Mouse (Mus musculus): ENCODE results near the gene Sfmbt2. TPM values are rescaled to one million over a fixed set of nuclear protein-coding genes. Genes with fewer than 3 reads are reported as not detected.

Gene Sfmbt2
- polyA plus RNA-seq, 1 experiment from 2014 or later: 1.3 TPM

GRCm38 (mm10) chr2:10351125-10351524 lies 19.2 kb upstream of the Sfmbt2 start:
- 48% methylated on average over 1 of the region's 1 CpGs for WGBS
- Histone ChIP-seq H3K4me3 (replicated peaks) (no peak overlapping the region), H3K9ac (no peak overlapping the region), H3K4me2 (replicated peaks) (no peak overlapping the region), H3K27me3 (replicated peaks) (no peaks in the 10 kb centered on the region), H3K4me1 (replicated peaks) (no peaks in the 10 kb centered on the region), H3K36me3 (no peaks in the 10 kb centered on the region), H3K27ac (no peak overlapping the region), H3K9me3 (no peaks in the 10 kb centered on the region)
- ATAC-seq: no peak

- Histone ChIP-seq H3K36me3 (no peaks in the 10 kb centered on the region), H3K27ac (no peak overlapping the region), H3K4me3 (replicated peaks) (no peak overlapping the region), H3K4me2 (replicated peaks) (no peak overlapping the region), H3K4me1 (replicated peaks) (no peaks in the 10 kb centered on the region), H3K27me3 (replicated peaks) (no peaks in the 10 kb centered on the region), H3K9ac (no peak overlapping the region), H3K9me3 (no peaks in the 10 kb centered on the region)
- ATAC-seq: no peak
- WGBS: 70% methylated on average over 3 of the region's 3 CpGs
Observed at GRCm38 (mm10) chr2:10352887-10353286, 17.4 kb upstream of the Sfmbt2 start.

- H3K27me3 ChIP-seq (replicated peaks): no peaks in the 10 kb centered on the region
- no peaks in the 10 kb centered on the region for H3K9me3 ChIP-seq
- H3K9ac ChIP-seq: no peak overlapping the region
- WGBS: 63% methylated on average over 4 of the region's 4 CpGs
- no peak overlapping the region for H3K27ac ChIP-seq
- H3K4me2 ChIP-seq (replicated peaks): no peak overlapping the region
- H3K4me3 ChIP-seq (replicated peaks): no peak overlapping the region
- H3K36me3 ChIP-seq: no peaks in the 10 kb centered on the region
- no peak for ATAC-seq
- no peaks in the 10 kb centered on the region for H3K4me1 ChIP-seq (replicated peaks)
Observed at GRCm38 (mm10) chr2:10353889-10354288, 16.4 kb upstream of the Sfmbt2 start.

GRCm38 (mm10) chr2:10359861-10360260 lies 10.4 kb upstream of the Sfmbt2 start:
- Histone ChIP-seq H3K36me3 (no peaks in the 10 kb centered on the region), H3K4me1 (replicated peaks) (no peaks in the 10 kb centered on the region), H3K9me3 (no peaks in the 10 kb centered on the region), H3K27me3 (replicated peaks) (no peaks in the 10 kb centered on the region), H3K4me3 (replicated peaks) (no peak overlapping the region), H3K9ac (no peak overlapping the region), H3K27ac (no peak overlapping the region), H3K4me2 (replicated peaks) (no peak overlapping the region)
- no peak for ATAC-seq
- 81% methylated on average over 2 of the region's 2 CpGs for WGBS

- H3K36me3 ChIP-seq: no peaks in the 10 kb centered on the region
- H3K9me3 ChIP-seq: no peaks in the 10 kb centered on the region
- WGBS: 96% methylated on average over 6 of the region's 6 CpGs
- peaks cover 16% of the 10 kb centered on the region for H3K27me3 ChIP-seq (replicated peaks)
- no peak overlapping the region for H3K27ac ChIP-seq
- no peak overlapping the region for H3K4me3 ChIP-seq (replicated peaks)
- no peak overlapping the region for H3K4me2 ChIP-seq (replicated peaks)
- ATAC-seq: no peak
- H3K4me1 ChIP-seq (replicated peaks): peaks cover 1% of the 10 kb centered on the region; the same call in 1 of the 2 replicates
- H3K9ac ChIP-seq: no peak overlapping the region
Observed at GRCm38 (mm10) chr2:10365081-10365480, 5.2 kb upstream of the Sfmbt2 start.

GRCm38 (mm10) chr2:10366284-10366683 lies 4.0 kb upstream of the Sfmbt2 start:
- Histone ChIP-seq H3K4me3 (replicated peaks) (no peak overlapping the region), H3K9ac (no peak overlapping the region), H3K27me3 (replicated peaks) (peaks cover 27% of the 10 kb centered on the region), H3K4me2 (replicated peaks) (no peak overlapping the region), H3K4me1 (replicated peaks) (peaks cover 7% of the 10 kb centered on the region; the same call in 1 of the 2 replicates), H3K9me3 (no peaks in the 10 kb centered on the region), H3K27ac (no peak overlapping the region), H3K36me3 (no peaks in the 10 kb centered on the region)
- ATAC-seq: no peak
- WGBS: 30% methylated on average over 2 of the region's 2 CpGs

- peaks cover 16% of the 10 kb centered on the region for H3K4me1 ChIP-seq (replicated peaks)
- H3K27ac ChIP-seq: no peak overlapping the region
- WGBS: 4% methylated on average over 8 of the region's 8 CpGs
- no peaks in the 10 kb centered on the region for H3K36me3 ChIP-seq
- peaks cover 41% of the 10 kb centered on the region for H3K27me3 ChIP-seq (replicated peaks)
- no peak overlapping the region for H3K4me3 ChIP-seq (replicated peaks)
- ATAC-seq: no peak
- no peaks in the 10 kb centered on the region for H3K9me3 ChIP-seq
- no peak overlapping the region for H3K4me2 ChIP-seq (replicated peaks)
- no peak overlapping the region for H3K9ac ChIP-seq
Observed at GRCm38 (mm10) chr2:10369676-10370075, 634 bp upstream of the Sfmbt2 start.

- Histone ChIP-seq H3K4me1 (replicated peaks) (peaks cover 21% of the 10 kb centered on the region), H3K27ac (no peak overlapping the region), H3K4me2 (replicated peaks) (0 out of 2 replicates have a peak overlapping the region, but pooled peaks have one; percentile 96), H3K9me3 (no peaks in the 10 kb centered on the region), H3K36me3 (no peaks in the 10 kb centered on the region), H3K27me3 (replicated peaks) (peaks cover 53% of the 10 kb centered on the region), H3K9ac (no peak overlapping the region), H3K4me3 (replicated peaks) (no peak overlapping the region)
- WGBS: 1% methylated on average over 26 of the region's 26 CpGs
- no peak for ATAC-seq
Observed at GRCm38 (mm10) chr2:10370687-10371458, 563 bp downstream of the Sfmbt2 start.

- ATAC-seq: no peak
- H3K36me3 ChIP-seq: no peaks in the 10 kb centered on the region
- 1% methylated on average over 16 of the region's 16 CpGs for WGBS
- H3K4me3 ChIP-seq (replicated peaks): no peak overlapping the region
- H3K27ac ChIP-seq: no peak overlapping the region
- H3K27me3 ChIP-seq (replicated peaks): peaks cover 58% of the 10 kb centered on the region
- no peaks in the 10 kb centered on the region for H3K9me3 ChIP-seq
- H3K4me2 ChIP-seq (replicated peaks): 0 out of 2 replicates have a peak overlapping the region, but pooled peaks have one; percentile 96
- H3K9ac ChIP-seq: no peak overlapping the region
- H3K4me1 ChIP-seq (replicated peaks): peaks cover 21% of the 10 kb centered on the region
Observed at GRCm38 (mm10) chr2:10371459-10371817, 1.1 kb downstream of the Sfmbt2 start.

GRCm38 (mm10) chr2:10371899-10372298 lies 1.6 kb downstream of the Sfmbt2 start:
- Histone ChIP-seq H3K36me3 (no peaks in the 10 kb centered on the region), H3K9ac (no peak overlapping the region), H3K27me3 (replicated peaks) (peaks cover 57% of the 10 kb centered on the region), H3K4me1 (replicated peaks) (peaks cover 21% of the 10 kb centered on the region), H3K27ac (no peak overlapping the region), H3K9me3 (no peaks in the 10 kb centered on the region), H3K4me2 (replicated peaks) (peak overlapping the region; percentile 96), H3K4me3 (replicated peaks) (peak overlapping the region; percentile 63)
- 3% methylated on average over 11 of the region's 18 CpGs for WGBS
- no peak for ATAC-seq

GRCm38 (mm10) chr2:10372321-10372723 lies 2.0 kb downstream of the Sfmbt2 start:
- H3K27me3 ChIP-seq (replicated peaks): peaks cover 53% of the 10 kb centered on the region
- WGBS: under 1% methylated on average over 31 of the region's 31 CpGs

GRCm38 (mm10) chr2:10372776-10373507 lies 2.6 kb downstream of the Sfmbt2 start:
- peak overlapping the region; percentile 96 for H3K4me2 ChIP-seq (replicated peaks)
- WGBS: under 1% methylated on average over 35 of the region's 35 CpGs
- H3K9me3 ChIP-seq: no peaks in the 10 kb centered on the region
- peak overlapping the region; percentile 63 for H3K4me3 ChIP-seq (replicated peaks)
- H3K27ac ChIP-seq: no peak overlapping the region
- H3K36me3 ChIP-seq: no peaks in the 10 kb centered on the region
- H3K4me1 ChIP-seq (replicated peaks): peaks cover 21% of the 10 kb centered on the region
- peaks cover 52% of the 10 kb centered on the region for H3K27me3 ChIP-seq (replicated peaks)
- peak; percentile 55 for ATAC-seq
- H3K9ac ChIP-seq: peak overlapping the region; percentile 37

More at GRCm38 (mm10) chr2:10372321-10372723, 2.0 kb downstream of the Sfmbt2 start:
- peak overlapping the region; percentile 63 for H3K4me3 ChIP-seq (replicated peaks)
- ATAC-seq: peak; percentile 86
- no peaks in the 10 kb centered on the region for H3K36me3 ChIP-seq
- H3K27ac ChIP-seq: no peak overlapping the region
- peak overlapping the region; percentile 96 for H3K4me2 ChIP-seq (replicated peaks)
- H3K4me1 ChIP-seq (replicated peaks): peaks cover 21% of the 10 kb centered on the region
- peak overlapping the region; percentile 54 for H3K9ac ChIP-seq
- H3K9me3 ChIP-seq: no peaks in the 10 kb centered on the region
